Mouse (Mus musculus) bone marrow macrophage, adult 2 months (primary cell): Measurements from ENCODE around the gene Gm20388.

ENCODE experiments used
- CTCF ChIP-seq: IDR thresholded peaks from 2 replicates; pipeline ENCODE4 v1.5.1; 2012; ENCODE audit warnings: low read depth, mild to moderate bottlenecking, low read length, moderate library complexity
- POLR2A ChIP-seq: IDR thresholded peaks from 2 replicates; pipeline ENCODE4 v1.6.1; 2012; ENCODE audit warnings: mild to moderate bottlenecking, low read depth, low read length, borderline replicate concordance

GRCm38 (mm10) chr8:121927316-121927715, 2016.7 kb downstream of the Gm20388 start:
- TF ChIP-seq CTCF (0 out of 2 replicates have a peak, but pooled peaks have one; percentile 19), POLR2A (no peak)
